Mouse (Mus musculus): ENCODE measurements around the gene Sema5a.
A peak's percentile ranks its signal among the peaks of the same experiment; 100 is the strongest.

Sema5a gene

DNA sequence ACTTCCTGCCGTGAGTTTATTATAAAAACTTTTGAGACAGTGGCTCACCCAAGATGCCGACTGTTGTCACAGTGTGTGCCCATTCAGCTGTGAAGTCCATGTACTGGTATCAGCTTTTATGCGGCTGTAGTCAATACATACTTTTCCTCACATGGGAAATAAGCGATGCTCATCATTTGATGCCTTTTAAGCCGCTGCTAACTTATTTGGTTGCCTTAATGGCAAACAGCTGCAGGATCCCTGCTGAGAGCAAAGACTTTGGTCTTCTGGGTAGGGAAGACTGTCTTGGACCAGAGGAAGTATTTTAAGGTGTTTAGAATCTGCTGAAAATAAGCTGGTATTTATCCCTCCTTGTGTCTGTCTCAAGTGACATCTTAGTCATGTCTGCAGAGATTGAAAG is 2.7 kb downstream of the Sema5a start:
- no peak for DNase-seq (ENCODE audit: low spot score)

DNA sequence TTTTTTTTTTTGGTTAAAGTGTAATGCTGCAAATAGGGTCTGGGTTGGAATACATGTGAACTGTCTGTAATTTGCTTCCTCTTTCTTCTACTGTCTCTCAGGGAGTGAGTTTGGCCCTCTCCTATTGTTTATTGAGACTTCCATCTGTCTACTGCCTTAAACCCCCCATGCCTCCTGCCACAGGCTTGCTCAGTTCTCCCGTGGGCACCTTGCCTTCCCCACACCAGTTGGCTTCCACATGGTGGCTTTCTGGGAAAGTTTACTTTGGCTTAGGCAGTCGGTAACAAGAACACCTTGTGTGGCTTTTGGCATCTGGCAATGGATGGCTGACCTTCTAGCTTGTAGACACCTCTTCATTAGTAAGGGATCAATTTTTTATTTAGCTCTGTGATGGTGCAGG is 10.2 kb downstream of the Sema5a start:
- DNase-seq (ENCODE audit: low spot score) = no peak

DNA sequence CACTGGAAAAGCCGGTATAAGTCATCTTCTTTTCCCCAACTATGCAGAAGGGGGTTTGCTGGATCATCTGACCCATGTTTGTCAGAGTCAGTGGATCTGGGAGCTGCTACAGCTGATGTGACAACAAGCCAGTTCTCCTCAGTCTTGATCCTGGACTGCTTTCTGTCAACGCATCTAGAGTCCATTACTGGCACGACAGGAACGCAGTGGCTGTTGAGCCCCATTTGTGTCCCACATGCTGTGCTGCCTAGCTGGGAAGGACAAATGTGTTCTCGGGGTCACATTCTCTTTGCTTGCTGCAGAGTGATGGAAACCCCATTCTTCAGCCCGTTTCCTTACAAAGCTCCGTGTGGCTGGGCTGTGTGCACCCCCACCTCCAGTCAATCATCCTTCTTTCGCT is 12.7 kb downstream of the Sema5a start:
- DNase-seq (ENCODE audit: low spot score) = no peak

DNA sequence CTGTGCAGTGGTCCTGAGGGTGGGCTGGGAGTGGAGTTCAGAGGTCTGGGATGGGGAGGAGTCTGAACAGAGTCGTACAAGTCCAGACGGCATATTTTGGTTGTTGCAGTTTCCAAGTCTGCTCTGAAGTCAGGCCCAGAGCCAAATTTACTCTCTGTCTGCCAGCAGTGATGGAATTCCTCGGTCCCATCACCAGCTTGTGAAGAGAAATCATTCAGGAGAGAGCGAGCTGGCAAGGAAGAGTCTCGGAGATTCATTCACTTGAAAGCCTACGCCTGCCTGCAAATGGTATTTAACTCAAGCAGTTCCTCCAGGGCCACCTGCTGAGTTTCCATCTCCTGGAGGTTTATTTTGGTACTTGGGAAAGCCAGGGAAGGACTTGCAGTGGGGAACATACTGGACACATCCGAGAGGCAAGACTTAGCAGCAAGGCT is 13.3 kb downstream of the Sema5a start:
- DNase-seq (ENCODE audit: low spot score) = no peak

DNA sequence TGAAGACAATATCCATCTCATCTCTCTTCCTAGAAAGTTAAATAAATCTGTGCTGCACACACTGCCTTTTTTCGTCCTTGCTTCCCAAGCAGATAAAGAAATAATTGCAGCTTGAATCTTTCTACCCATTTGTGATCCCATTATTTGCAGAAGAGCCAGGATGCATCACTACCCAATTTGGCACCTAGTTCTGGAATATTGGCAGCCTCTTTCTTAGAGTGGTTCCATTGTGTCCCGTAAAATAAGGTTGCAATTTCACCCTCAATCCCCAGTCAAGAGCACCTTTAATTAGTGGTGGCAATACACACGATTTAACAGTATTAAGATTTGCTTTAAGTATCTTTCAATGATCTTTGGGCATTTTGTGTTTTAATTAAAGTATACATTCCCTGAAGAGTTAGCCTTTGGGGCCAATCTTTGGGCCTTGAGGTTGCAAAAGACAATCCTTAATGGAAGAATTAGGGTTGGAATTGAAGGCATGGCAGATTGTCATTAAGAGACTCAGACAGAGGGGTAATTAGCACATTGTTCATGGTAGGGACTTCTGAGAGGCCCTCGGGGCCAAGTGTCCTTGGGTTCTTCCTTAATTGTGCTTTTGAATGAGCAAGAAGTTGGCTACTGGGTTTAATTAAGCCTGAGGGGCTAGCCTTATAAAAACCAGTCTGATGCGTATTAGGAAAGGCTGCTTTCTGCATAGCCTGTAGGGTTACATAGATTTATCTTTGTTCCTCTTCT is 14.9 kb downstream of the Sema5a start:
- no peak for DNase-seq (ENCODE audit: low spot score)

DNA sequence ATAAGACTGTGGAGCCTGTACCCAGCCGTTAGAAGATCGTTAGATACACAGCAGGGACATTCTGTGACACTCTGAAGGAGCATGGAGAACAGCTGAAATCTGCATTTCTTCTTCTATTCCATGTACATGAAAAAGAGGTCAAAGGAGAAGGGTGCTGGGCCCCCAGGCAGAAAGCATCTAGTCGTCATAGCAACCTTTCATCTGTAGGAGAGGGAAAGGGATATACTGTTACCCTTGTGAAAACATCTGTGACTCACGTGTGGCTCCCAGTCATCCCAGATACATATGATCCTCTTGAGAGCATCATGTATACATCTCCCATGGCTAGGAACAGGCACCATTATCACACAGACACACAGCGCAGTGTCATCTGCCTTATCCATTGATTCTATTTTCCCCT is 16.3 kb downstream of the Sema5a start:
- DNase-seq (ENCODE audit: low spot score) = no peak

- no peak for DNase-seq (ENCODE audit: low spot score)
Observed at GRCm38 (mm10) chr15:32263651-32264050, 19.0 kb downstream of the Sema5a start.

- no peak for DNase-seq (ENCODE audit: low spot score)
Observed at GRCm38 (mm10) chr15:32264822-32265377, 20.3 kb downstream of the Sema5a start.

DNA sequence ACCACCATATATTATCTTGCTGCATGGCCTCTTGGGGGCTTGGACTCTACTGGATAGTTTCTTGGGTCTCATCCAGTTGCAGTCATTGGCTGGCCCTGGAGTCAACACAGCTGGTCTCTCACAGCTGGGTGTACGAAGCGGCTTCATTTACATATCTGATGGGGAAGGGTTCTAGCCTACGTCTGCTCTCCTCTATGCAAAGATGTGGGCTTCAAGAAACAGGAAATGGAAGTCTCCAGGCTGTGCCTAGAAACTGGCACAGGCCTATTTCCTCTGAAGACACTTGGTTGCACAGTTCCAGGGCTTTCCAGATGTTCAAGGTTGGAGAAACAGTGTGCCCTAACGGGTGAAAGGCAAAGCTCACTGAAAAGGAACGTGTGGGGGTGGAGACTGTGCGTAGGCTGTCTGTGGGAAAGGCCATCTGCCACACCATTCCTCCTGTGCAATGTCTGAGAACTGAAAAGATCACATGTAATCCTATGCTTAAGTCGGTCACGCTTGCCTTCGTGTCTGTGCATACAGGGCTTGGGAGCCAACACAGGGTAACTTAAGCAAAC is 20.8 kb downstream of the Sema5a start:
- DNase-seq (ENCODE audit: low spot score) = no peak

DNA sequence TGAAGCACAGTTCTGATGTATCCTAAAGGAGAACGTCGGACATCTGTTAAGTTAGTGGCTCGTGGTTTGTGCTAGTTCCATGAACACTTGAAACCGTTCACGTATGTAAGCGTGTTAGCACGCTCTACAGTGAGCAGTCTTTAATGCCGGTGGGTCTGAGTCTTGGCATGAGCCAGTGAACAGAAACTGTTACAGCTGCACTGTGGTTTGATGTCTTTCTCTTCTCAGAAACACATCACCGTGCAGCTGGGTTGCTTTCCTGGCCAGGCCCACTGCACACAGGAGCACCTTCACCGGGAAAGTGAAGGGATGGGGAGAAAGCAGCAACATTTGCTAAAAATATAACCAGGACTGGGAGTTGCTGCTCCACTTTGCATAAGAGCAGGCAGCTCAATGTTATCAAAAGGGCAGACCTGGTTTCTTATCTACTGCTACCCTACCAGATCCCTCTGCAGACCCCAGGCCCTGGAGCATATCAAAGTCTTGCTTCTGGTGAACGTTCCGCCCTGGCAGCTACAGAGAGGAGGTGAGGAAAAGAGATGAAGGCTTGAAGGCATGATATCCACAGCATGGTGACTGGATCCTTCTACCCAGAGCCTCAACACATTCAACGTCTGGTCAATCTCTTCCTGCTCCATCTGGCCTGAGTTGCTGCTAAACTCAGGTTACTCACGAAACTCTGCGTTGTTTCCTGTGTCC is 21.7 kb downstream of the Sema5a start:
- DNase-seq (ENCODE audit: low spot score) = no peak

DNA sequence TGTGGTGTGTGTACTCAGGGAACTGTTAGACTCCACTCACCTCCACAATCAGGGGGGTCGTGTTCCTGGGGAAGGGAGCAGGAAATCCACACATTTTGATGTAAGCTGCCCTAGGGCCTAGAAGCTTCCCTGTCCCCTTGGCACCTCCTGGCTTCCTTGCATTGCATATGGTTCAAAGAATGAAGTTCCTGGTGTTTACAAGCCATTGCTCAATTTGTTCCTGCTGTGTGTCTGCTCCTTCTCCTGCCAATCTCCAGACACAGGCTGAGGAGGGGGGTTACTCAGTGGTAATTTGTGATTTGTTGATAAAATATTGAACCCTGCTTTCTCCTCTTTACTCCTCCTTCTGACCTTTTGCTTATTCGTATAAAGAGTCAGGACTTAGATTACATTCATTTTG is 25.5 kb downstream of the Sema5a start:
- no peak for DNase-seq (ENCODE audit: low spot score)

DNA sequence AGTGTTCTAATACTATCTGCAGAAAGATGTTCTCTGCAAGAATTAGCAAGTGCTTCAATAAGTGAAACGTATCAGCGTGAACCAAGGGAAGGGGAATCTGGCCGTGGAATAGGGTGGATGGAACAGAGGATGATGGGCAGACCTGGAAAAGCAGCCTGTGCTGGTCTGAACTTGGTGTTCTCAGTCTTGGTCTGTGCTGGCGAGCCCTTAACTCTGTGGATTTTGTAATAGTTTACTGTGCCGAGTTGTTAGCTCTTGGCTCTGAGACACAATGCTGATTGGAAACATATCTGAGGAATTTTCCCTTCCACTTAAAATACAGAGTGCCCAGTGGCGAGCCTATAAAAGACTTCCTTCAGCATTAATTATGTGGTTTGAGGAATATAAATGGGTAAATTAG is 29.3 kb downstream of the Sema5a start:
- DNase-seq (ENCODE audit: low spot score) = peak; percentile 21

DNA sequence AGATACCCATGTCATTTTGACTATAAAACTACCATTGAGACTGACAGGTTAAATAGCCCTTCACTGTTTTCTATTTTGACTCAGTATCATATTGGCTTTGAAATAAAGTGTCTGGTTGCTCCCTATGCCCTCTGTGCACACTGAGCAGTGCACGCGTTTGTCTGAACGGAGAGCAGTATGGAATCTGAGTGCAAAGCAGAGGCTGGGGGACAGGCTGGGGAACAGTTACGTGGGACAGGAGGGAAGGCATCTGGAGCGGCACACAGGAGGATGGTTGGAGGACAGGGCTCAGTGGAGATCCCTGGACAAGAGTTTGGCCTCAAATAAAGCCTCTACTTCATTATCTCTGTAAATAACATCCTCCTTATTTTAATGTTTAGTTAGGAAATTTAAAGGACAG is 30.4 kb downstream of the Sema5a start:
- no peak for DNase-seq (ENCODE audit: low spot score)

GRCm38 (mm10) chr15:32278600-32278999 is 34.0 kb downstream of the Sema5a start:
- DNase-seq (ENCODE audit: low spot score) = no peak

- no peak for DNase-seq (ENCODE audit: low spot score)
Observed at GRCm38 (mm10) chr15:32281374-32281773, 36.8 kb downstream of the Sema5a start.

GRCm38 (mm10) chr15:32284688-32285087 is 40.1 kb downstream of the Sema5a start:
- DNase-seq (ENCODE audit: low spot score) = no peak

GRCm38 (mm10) chr15:32286296-32286695 is 41.7 kb downstream of the Sema5a start:
- DNase-seq (ENCODE audit: low spot score) = no peak

DNA sequence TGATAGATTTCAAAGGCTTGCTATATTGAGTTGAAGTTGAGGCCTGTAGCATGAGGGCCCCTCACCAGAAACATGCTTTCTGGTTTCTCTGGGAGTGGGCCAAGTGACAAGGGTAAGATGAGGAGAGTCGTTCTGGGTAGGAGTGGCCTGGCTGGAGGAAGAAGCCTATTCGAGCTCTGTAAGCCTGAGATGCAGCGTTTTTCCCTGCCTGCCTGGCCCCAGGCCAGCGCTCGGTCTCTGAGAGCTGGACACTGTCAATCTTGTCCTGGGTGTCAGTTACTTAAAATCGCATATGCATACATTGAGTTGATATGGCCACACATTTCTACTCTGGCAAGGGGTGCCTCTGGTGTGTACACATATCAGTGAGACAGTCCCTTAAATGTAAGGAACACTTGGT is 43.9 kb downstream of the Sema5a start:
- DNase-seq (ENCODE audit: low spot score) = peak; percentile 28

GRCm38 (mm10) chr15:32291000-32291399 is 46.4 kb downstream of the Sema5a start:
- DNase-seq (ENCODE audit: low spot score) = no peak

- DNase-seq (ENCODE audit: low spot score) = no peak
Observed at GRCm38 (mm10) chr15:32296523-32296922, 51.9 kb downstream of the Sema5a start.

- no peak for DNase-seq (ENCODE audit: low spot score)
Observed at GRCm38 (mm10) chr15:32297266-32297665, 52.7 kb downstream of the Sema5a start.

DNA sequence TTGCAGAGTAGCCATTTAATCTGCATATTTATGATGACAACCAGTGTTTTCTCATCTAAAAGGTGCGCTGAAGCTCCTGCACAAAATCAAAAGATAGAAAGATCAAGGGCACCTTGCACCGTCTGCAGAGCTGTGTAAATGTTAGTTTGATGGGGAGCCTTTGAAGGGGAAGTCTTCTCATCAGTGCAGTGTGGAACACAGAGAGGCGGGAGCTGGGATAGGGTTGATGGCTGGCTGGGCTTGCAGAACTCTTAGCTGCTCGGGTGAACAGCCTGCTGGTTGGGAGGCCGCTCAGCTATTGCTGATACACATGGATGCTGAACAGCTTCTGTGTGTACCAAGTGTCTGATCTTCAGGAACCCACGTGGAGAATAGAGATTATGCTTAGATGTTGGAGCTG is 53.9 kb downstream of the Sema5a start:
- no peak for DNase-seq (ENCODE audit: low spot score)

DNA sequence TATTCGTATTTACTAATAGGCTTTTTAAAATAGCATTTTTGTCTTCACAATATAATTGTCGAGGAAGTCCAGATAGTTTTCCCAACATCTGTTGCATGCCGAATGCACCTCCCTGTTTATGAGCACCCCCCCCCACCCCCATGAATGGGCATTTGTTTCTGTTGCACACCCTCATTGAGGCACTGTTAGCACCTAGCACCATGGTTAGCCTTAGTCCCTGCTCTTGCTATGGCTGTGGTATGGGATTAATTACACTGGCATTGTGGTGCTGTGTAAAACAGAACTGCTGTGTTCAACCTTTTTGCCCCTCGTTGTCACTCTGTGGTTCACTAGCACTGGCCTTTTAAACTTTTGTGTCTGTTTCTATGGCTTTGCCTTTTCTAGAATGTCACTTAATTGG is 56.4 kb downstream of the Sema5a start:
- DNase-seq (ENCODE audit: low spot score) = no peak

All from urinary bladder, postnatal 14 days (tissue).